Mouse (Mus musculus): Measurements from ENCODE around the gene Ptprm.

GRCm38 (mm10) chr17:66686701-66687489, 667.4 kb downstream of the Ptprm start:
- no peak for TF ChIP-seq CTCF (IDR thresholded peaks at IDR 0.05; ENCODE audit: borderline replicate concordance, control insufficient read depth, extremely low read depth, insufficient read depth, low read length, poor library complexity)
- no peak for TF ChIP-seq POLR2A (IDR thresholded peaks at IDR 0.05; ENCODE audit: control insufficient read depth, extremely low read depth, insufficient read depth, low read length, poor library complexity)

Measured in thymus, adult 2 months (tissue).